Mouse (Mus musculus): ENCODE measurements around the gene Tbc1d15.

DNA sequence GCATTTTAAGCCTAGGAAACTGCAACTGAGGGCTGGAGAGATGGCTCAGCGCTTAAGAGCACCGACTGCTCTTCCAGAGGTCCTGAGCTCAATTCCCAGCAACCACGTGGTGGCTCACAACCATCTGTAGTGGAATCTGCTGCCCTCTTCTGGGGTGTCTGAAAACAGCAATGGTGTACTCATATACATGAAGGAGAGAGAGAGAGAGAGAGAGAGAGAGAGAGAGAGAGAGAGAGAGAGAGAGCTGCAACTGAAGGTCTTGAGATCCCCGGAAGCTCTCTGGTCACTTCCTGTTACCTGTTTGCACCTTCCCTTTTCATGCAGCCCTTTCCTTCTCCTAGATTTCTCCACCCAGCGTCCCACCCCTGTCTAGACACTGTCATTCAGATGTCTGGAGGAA lies 91.0 kb downstream of the Tbc1d15 start:
- TF ChIP-seq CTCF (IDR thresholded peaks at IDR 0.05 in 2 of 3, conservative IDR thresholded peaks at IDR 0.05 in 1 of 3; ENCODE audit: control insufficient read depth in 1 of 3, insufficient read depth in 1 of 3, low read depth in 2 of 3, low read length in 3 of 3, poor library complexity in 1 of 3, severe bottlenecking in 1 of 3) (peak in 1 of 3 experiments; percentile 21; a peak in 3 of 6 replicates), ZMIZ1 (IDR thresholded peaks at IDR 0.05; ENCODE audit: low read depth, low read length) (no peak)

Measured in MEL (cell line).